Mouse (Mus musculus) CH12.LX (cell line): ENCODE data around the gene Zdhhc21.

Source experiments
- CTCF ChIP-seq, 2 experiments: IDR thresholded peaks in 1 of 2; conservative IDR thresholded peaks in 1 of 2; 2 replicates each; pipeline ENCODE4 v1.5.1; 2011 to 2012; ENCODE audit warnings: low read depth in 2 of 2, low read length in 2 of 2, improper control_type of control experiment in 1 of 2, inconsistent platforms in 1 of 2, mild to moderate bottlenecking in 1 of 2, moderate library complexity in 1 of 2
- E2F4 ChIP-seq: IDR thresholded peaks from 2 replicates; pipeline ENCODE4 v1.6.1; 2011; ENCODE audit warnings: low read depth, low read length, improper control_type of control experiment; ENCODE audit not compliant: insufficient replicate concordance
- EP300 ChIP-seq: IDR thresholded peaks from 2 replicates; pipeline ENCODE4 v1.6.1; 2011; ENCODE audit warnings: low read length, improper control_type of control experiment
- MAFK ChIP-seq: IDR thresholded peaks from 2 replicates; pipeline ENCODE4 v1.6.1; 2011; ENCODE audit warnings: low read length, improper control_type of control experiment; ENCODE audit not compliant: insufficient replicate concordance
- NRF1 ChIP-seq: IDR thresholded peaks from 2 replicates; pipeline ENCODE4 v1.6.1; 2014; ENCODE audit warnings: low read depth, mild to moderate bottlenecking, inconsistent platforms, low read length, improper control_type of control experiment, moderate library complexity
- PAX5 ChIP-seq: IDR thresholded peaks from 2 replicates; pipeline ENCODE4 v1.6.1; 2012; ENCODE audit warnings: low read length, inconsistent platforms, mixed read lengths
- POLR2A ChIP-seq: IDR thresholded peaks from 2 replicates; pipeline ENCODE4 v1.6.1; 2011; ENCODE audit warnings: low read depth, mild to moderate bottlenecking, improper control_type of control experiment, low read length
- POLR2AphosphoS2 ChIP-seq: IDR thresholded peaks from 2 replicates; pipeline ENCODE4 v1.6.1; 2011; ENCODE audit warnings: low read depth, low read length, improper control_type of control experiment
- SMC3 ChIP-seq: IDR thresholded peaks from 2 replicates; pipeline ENCODE4 v1.6.1; 2011; ENCODE audit warnings: low read depth, low read length, improper control_type of control experiment
- TBP ChIP-seq: conservative IDR thresholded peaks from 2 replicates; pipeline ENCODE4 v1.6.1; 2011; ENCODE audit warnings: low read depth, low read length, improper control_type of control experiment
- TCF12 ChIP-seq: IDR thresholded peaks from 2 replicates; pipeline ENCODE4 v1.6.1; 2014; ENCODE audit warnings: low read depth, mild to moderate bottlenecking, inconsistent platforms, low read length, improper control_type of control experiment
- UBTF ChIP-seq: IDR thresholded peaks from 2 replicates; pipeline ENCODE4 v1.6.1; 2012; ENCODE audit warnings: low read depth, mild to moderate bottlenecking, inconsistent platforms, low read length, improper control_type of control experiment, moderate library complexity

DNA sequence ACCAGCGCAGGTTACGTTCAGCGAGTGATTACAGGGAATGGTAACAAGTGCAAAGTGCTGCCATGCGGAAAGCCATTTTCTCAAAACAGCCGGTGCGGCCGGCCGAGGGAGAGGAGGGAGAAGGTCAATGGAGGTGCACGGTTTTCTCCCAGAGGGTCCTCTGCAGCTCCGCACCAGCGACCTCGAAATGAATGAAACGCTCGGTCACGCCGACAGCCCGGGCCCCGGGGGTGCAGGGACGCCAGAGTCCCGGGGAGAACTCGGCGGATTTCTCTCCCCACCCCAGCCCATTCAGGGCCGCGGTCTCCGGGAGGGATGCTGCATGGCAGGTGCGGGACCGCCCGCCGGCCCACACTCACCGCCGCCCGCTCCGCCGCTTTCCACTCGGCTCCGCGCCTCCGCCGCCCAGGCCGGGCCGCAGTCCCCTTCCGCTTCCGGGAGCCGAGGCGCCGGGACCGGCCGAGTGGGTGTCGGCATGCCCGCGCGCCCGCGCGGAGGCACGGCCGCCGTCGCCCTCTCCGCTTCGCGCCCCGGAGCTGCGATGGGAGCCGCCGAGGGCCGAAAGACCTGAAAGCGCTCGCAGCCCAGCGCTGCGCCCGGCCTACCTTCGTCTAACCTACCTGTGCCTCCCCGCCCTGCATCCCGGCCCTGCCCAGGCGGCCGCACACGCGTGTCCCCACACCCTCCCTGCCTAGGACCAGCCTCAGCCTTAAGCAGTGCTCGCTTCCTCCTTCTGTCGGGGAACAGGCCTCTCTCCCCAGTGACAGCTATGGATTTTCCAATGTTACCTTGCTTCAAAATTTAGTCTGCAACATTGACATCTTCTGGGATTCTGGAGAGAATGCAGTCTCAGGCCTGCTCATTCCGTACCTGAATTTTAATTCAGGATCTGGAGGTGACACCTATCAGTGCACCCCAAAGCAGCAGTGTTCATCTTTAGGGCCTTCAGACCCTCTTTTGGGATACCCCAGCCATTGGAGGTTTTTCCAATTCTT lies at the start of gene Zdhhc21:
- TF ChIP-seq TBP (no peak), CTCF (conservative IDR thresholded peaks at IDR 0.05 in 1 of 2, IDR thresholded peaks at IDR 0.05 in 1 of 2; ENCODE audit: low read depth in 2 of 2, low read length in 2 of 2) (no peak), POLR2AphosphoS2 (no peak), UBTF (peak; percentile 95), TCF12 (0 out of 2 replicates have a peak, but pooled peaks have one; percentile 17), MAFK (no peak), PAX5 (no peak), NRF1 (peak; percentile 71), SMC3 (no peak), POLR2A (peak; percentile 81), E2F4 (no peak), EP300 (no peak)
